Mouse (Mus musculus) CH12.LX (cell line): ENCODE results near the gene Sox1. TPM values are rescaled to one million over a fixed set of nuclear protein-coding genes. Genes with fewer than 3 reads are reported as not detected.

Experiments used
- DNase-seq: peaks from one replicate; pipeline ENCODE4 v3.0.0-alpha.2; 2013; ENCODE audit errors: extremely low read depth
- H3K27ac ChIP-seq: 2 replicates; pipeline ENCODE4 v1.5.1; 2012; ENCODE audit warnings: low read depth, mild to moderate bottlenecking, control low read depth, moderate library complexity; ENCODE audit not compliant: insufficient read depth
- H3K27me3 ChIP-seq: replicated peaks from 2 replicates; pipeline ENCODE3; 2012; ENCODE audit warnings: inconsistent platforms
- H3K36me3 ChIP-seq, 2 experiments: replicated peaks in 1 of 2; 2 replicates each; pipeline versions ENCODE3 to v1.6.1; 2012; ENCODE audit warnings: inconsistent platforms in 1 of 2, low read length in 1 of 2, mild to moderate bottlenecking in 1 of 2, mixed read lengths in 1 of 2, moderate library complexity in 1 of 2; ENCODE audit not compliant: control insufficient read depth in 1 of 2, insufficient read depth in 1 of 2
- H3K4me1 ChIP-seq, 2 experiments: 2 replicates each; pipeline ENCODE4 v1.6.1; 2012; ENCODE audit warnings: inconsistent platforms in 1 of 2, moderate library complexity in 1 of 2; ENCODE audit not compliant: insufficient read depth in 2 of 2, control insufficient read depth in 1 of 2
- H3K4me2 ChIP-seq: 2 replicates; pipeline ENCODE4 v1.6.1; 2012; ENCODE audit warnings: low read depth, mild to moderate bottlenecking, control low read depth; ENCODE audit not compliant: poor library complexity, insufficient read depth, severe bottlenecking
- H3K4me3 ChIP-seq, 3 experiments: fragments of 150-350 bp in 1 of 3; sonication (generic) in 1 of 3; replicated peaks in 1 of 3; 2 replicates each; pipeline versions ENCODE3 to v1.5.1; 2011 to 2012; ENCODE audit warnings: low read depth in 2 of 3, low read length in 2 of 3, mild to moderate bottlenecking in 2 of 3, moderate library complexity in 2 of 3, control low read depth in 1 of 3, improper control_type of control experiment in 1 of 3, inconsistent platforms in 1 of 3, mixed read lengths in 1 of 3; ENCODE audit not compliant: poor library complexity in 1 of 3
- H3K79me2 ChIP-seq: replicated peaks from 2 replicates; pipeline ENCODE4 v1.6.1; 2012; ENCODE audit warnings: mild to moderate bottlenecking, moderate library complexity; ENCODE audit not compliant: control insufficient read depth, poor library complexity, insufficient read depth, severe bottlenecking; ENCODE audit errors: extremely low read depth
- H3K9ac ChIP-seq: 2 replicates; pipeline ENCODE4 v1.6.1; 2012; ENCODE audit warnings: low read depth, mild to moderate bottlenecking, control low read depth, moderate library complexity; ENCODE audit not compliant: insufficient read depth
- H3K9me3 ChIP-seq: replicated peaks from 2 replicates; pipeline ENCODE3; 2012; ENCODE audit warnings: low read length, inconsistent platforms, mixed read lengths
- EP300 ChIP-seq: IDR thresholded peaks from 2 replicates; pipeline ENCODE4 v1.6.1; 2011; ENCODE audit warnings: low read length, improper control_type of control experiment
- GABPA ChIP-seq: IDR thresholded peaks from 2 replicates; pipeline ENCODE4 v1.6.1; 2012; ENCODE audit warnings: low read depth, low read length, improper control_type of control experiment, inconsistent platforms; ENCODE audit not compliant: insufficient replicate concordance
- JUND ChIP-seq: conservative IDR thresholded peaks from 2 replicates; pipeline ENCODE4 v1.6.1; 2011; ENCODE audit warnings: low read depth, low read length, improper control_type of control experiment
- RCOR1 ChIP-seq: conservative IDR thresholded peaks from 2 replicates; pipeline ENCODE4 v1.6.1; 2012; ENCODE audit warnings: low read depth, mild to moderate bottlenecking, inconsistent platforms, low read length, improper control_type of control experiment
- TBP ChIP-seq: conservative IDR thresholded peaks from 2 replicates; pipeline ENCODE4 v1.6.1; 2011; ENCODE audit warnings: low read depth, low read length, improper control_type of control experiment
- UBTF ChIP-seq: IDR thresholded peaks from 2 replicates; pipeline ENCODE4 v1.6.1; 2012; ENCODE audit warnings: low read depth, mild to moderate bottlenecking, inconsistent platforms, low read length, improper control_type of control experiment, moderate library complexity
- USF1 ChIP-seq: IDR thresholded peaks from 2 replicates; pipeline ENCODE4 v1.6.1; 2014; ENCODE audit warnings: low read depth, mild to moderate bottlenecking, inconsistent platforms, low read length, improper control_type of control experiment
- USF2 ChIP-seq: conservative IDR thresholded peaks from 2 replicates; pipeline ENCODE4 v1.6.1; 2011; ENCODE audit warnings: low read depth, low read length, improper control_type of control experiment
- ZKSCAN1 ChIP-seq: IDR thresholded peaks from 2 replicates; pipeline ENCODE4 v1.6.1; 2012; ENCODE audit warnings: low read depth, inconsistent platforms, low read length, improper control_type of control experiment, borderline replicate concordance
- dilution Hi-C: fragments of 300-500 bp; cut with MboI; formaldehyde crosslinking; loops from 2 replicates; pipeline ENCODE4 v1.14.3; 2020; ENCODE audit warnings: low sequenced_read_pairs; ENCODE audit not compliant: extremely low pct_unique_long_range_greater_than_20kb, extremely low pct_ligation_motif_present
- in situ Hi-C: fragments of 300-500 bp; cut with MboI; formaldehyde crosslinking; loops from 3 replicates; pipeline ENCODE4 v1.14.3; 2019; ENCODE audit warnings: low sequenced_read_pairs, low pct_ligation_motif_present, low pct_unique_long_range_greater_than_20kb, mixed read lengths
- polyA plus RNA-seq: library from polyadenylated mRNA; unstranded; fragments of >175 nt; gene quantifications from 2 replicates; pipeline ENCODE4 v1.2.1, GENCODE M21; 2012; ENCODE audit warnings: low read depth; ENCODE audit not compliant: insufficient read length
- total RNA-seq, 2 experiments: library from RNA; depleted of rRNA; stranded (reverse); fragments of 300-350 nt in 1 of 2; fragments of >200 nt in 1 of 2; gene quantifications; 2 replicates each; pipeline ENCODE4 v1.2.3; 2012 to 2014

Gene Sox1
- total and polyA plus RNA-seq, 3 experiments, result not detected

- Histone ChIP-seq H3K4me3 (no peak overlapping the region), H3K9me3 (no peaks in the 10 kb centered on the region), H3K9ac (no peak overlapping the region)
- DNase-seq, result no peak
- TF ChIP-seq RCOR1 (no peak), USF1 (no peak)
- TF ChIP-seq, all 38 proteins: peak for 0
- Histone ChIP-seq H3K36me3 (no peaks in the 10 kb centered on the region), H3K27ac (no peak overlapping the region), H3K27me3 (peaks cover 52% of the 10 kb centered on the region), H3K4me1 (no peaks in the 10 kb centered on the region), H3K4me2 (no peak overlapping the region), H3K79me2 (no peaks in the 10 kb centered on the region)
- dilution Hi-C loops, result no loop called here
- in situ Hi-C loops, result no loop called here
Measured at GRCm38 (mm10) chr8:12346870-12347269, 48.2 kb upstream of the Sox1 start.

- dilution Hi-C loops (no loop called here), in situ Hi-C loops (no loop called here)
- no peaks in the 10 kb centered on the region for H3K79me2 ChIP-seq
- no peak overlapping the region for H3K9ac ChIP-seq
- H3K4me3 ChIP-seq, result no peak overlapping the region
- no peak overlapping the region for H3K27ac ChIP-seq
- TF ChIP-seq GABPA, result no peak
- TF ChIP-seq TBP, result no peak
- peaks cover 57% of the 10 kb centered on the region for H3K27me3 ChIP-seq
- H3K4me2 ChIP-seq, result no peak overlapping the region
- H3K4me1 ChIP-seq, result no peaks in the 10 kb centered on the region
- no peaks in the 10 kb centered on the region for H3K36me3 ChIP-seq
- DNase-seq, result no peak
- H3K9me3 ChIP-seq, result no peaks in the 10 kb centered on the region
Measured at GRCm38 (mm10) chr8:12348306-12348705, 46.8 kb upstream of the Sox1 start.

DNA sequence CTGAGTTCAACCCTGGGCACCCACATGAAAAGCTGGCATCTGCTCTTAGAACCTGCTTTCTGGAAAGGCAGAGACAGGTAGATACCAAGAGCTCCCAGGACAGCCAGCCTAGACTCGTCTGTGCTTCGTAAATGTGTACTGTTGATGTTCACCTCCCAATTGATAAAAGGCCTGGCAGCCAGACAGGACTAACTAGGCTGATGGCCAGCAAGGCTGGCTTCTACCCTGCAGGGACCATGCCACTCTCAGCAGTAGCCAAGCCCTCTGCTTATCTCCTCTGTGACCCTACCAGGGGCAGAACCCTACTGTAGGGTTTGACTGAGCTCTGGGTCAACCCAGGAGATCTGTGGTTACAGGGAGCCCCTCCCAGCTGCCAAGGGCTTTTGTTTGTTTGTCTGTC, 45.5 kb upstream of the Sox1 start:
- Histone ChIP-seq H3K9me3 (no peaks in the 10 kb centered on the region), H3K36me3 (no peaks in the 10 kb centered on the region), H3K4me3 (no peak overlapping the region), H3K4me1 (no peaks in the 10 kb centered on the region), H3K79me2 (no peaks in the 10 kb centered on the region), H3K4me2 (no peak overlapping the region), H3K9ac (no peak overlapping the region), H3K27ac (no peak overlapping the region), H3K27me3 (peaks cover 63% of the 10 kb centered on the region)
- TF ChIP-seq JUND (no peak), UBTF (no peak), ZKSCAN1 (no peak), EP300 (no peak)
- in situ Hi-C loops (no loop called here), dilution Hi-C loops (no loop called here)
- no peak for DNase-seq

DNA sequence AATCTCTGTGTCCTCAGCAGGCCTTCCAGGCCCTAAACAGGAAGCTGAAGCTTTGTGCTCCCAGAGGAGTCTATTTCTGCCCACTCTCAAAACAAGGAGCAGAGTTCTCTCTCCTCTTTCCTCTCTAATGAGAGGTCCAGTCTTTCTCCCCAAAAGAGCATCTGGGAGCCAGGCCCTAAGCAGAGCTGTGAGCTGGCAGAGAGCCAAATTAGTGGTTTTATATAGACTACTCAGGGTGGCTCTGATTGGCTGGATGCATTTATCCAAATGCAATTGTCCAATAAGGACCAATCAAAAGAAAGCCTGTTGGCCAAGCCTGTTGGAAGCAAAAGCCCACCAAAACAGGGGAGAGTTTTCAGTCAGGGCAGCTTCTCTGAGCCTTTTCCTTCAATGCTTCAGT, 44.0 kb upstream of the Sox1 start:
- Histone ChIP-seq H3K4me1 (no peaks in the 10 kb centered on the region), H3K9ac (no peak overlapping the region)
- in situ Hi-C loops, result no loop called here

More for the DNA sequence above, 44.0 kb upstream of the Sox1 start:
- H3K4me2 ChIP-seq, result no peak overlapping the region
- no peak overlapping the region for H3K27ac ChIP-seq
- H3K9me3 ChIP-seq, result no peaks in the 10 kb centered on the region
- no peak overlapping the region for H3K4me3 ChIP-seq
- no peaks in the 10 kb centered on the region for H3K36me3 ChIP-seq
- no peak for DNase-seq
- no peaks in the 10 kb centered on the region for H3K79me2 ChIP-seq
- dilution Hi-C loops, result no loop called here
- no peak for TF ChIP-seq USF2
- peaks cover 60% of the 10 kb centered on the region for H3K27me3 ChIP-seq
